Mouse (Mus musculus) erythroblast, embryonic 14.5 days (primary cell): Measurements from ENCODE around the gene Slc34a1.
A peak's percentile ranks its signal among the peaks of the same experiment; 100 is the strongest.

Experiments
- GATA1 ChIP-seq: IDR thresholded peaks from 2 replicates; pipeline ENCODE4 v1.6.1; 2012; ENCODE audit warnings: low read length, inconsistent platforms, mixed read lengths
- TAL1 ChIP-seq: IDR thresholded peaks from 3 replicates; pipeline ENCODE4 v1.6.1; 2012; ENCODE audit warnings: low read length, inconsistent platforms, mixed read lengths

DNA sequence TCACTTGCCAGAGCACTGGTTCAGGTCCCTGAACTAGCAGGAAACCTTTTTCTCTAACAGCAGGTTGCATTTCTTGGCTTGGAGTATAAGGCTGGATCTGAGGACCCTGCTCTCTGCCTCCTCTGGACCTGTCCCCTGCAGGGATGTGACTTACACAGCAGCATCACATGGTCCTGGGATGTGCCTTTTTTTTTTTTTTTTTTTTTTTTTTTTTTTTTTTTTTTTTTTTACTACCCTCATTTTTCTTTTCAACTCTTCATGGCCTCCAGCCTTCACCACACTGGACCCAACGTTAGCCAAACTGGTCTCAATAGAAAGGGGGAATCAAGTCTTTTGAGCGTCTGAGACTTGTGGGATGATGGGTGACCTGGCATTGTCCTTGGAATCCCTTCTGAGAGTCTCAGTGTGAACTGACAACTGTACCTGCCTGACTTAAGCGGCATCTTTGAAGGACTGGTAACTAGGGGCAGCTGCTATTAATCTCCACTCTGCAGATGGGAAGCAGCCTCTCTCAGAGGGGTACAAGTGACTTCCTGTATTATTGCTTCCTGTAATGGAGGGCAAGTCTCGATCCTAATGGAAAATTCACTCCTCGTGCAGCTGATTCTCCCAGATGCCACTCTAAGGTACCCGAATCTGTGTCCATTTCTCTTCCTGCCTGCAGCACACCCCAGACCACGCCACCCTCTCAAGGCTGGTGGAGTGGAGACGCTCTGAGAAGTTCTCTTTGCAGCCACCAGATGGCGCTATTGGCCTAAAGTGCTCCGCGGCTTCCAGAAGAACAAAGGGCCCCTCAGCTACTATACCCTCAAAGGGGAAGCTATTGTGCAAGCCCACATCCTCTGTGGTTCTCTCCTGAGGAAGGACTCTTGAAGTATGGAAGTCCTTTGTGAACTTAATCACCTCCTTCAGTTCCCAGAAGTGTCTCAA lies 7.1 kb downstream of the Slc34a1 start:
- TF ChIP-seq TAL1, result peak; percentile 31; the same call in 1 of the 3 replicates
- no peak for TF ChIP-seq GATA1
